Mouse (Mus musculus) kidney, postnatal 0 days (tissue): ENCODE measurements at regions not wholly inside any gene's neighbourhood (a gene's known extent, or its start where the extent isn't known, plus 50 kb on each side); places are given as distances from the start of the nearest gene placed in this dataset.

Experiments
- ATAC-seq: fragments of 200-750 bp; cut with Nextera tagmentation; replicated peaks from 2 replicates; pipeline ENCODE4 v1.8.0; 2017; ENCODE audit warnings: low read depth, moderate number of reproducible peaks, moderate TSS enrichment, moderate library complexity; ENCODE audit not compliant: low FRiP score
- DNase-seq: peaks from one replicate; pipeline ENCODE4 v3.0.0-alpha.2; 2016; ENCODE audit warnings: low spot score
- H3K27ac ChIP-seq: fragments of 300-500 bp; sonication (generic); 2 replicates; pipeline ENCODE4 v1.5.1; 2014; ENCODE audit warnings: mild to moderate bottlenecking
- H3K27me3 ChIP-seq: fragments of 300-500 bp; sonication (generic); 2 replicates; pipeline ENCODE4 v1.6.1; 2014; ENCODE audit warnings: low read length, mixed read lengths; ENCODE audit not compliant: insufficient read depth
- H3K36me3 ChIP-seq: fragments of 300-500 bp; sonication (generic); 2 replicates; pipeline ENCODE4 v1.6.1; 2014; ENCODE audit warnings: low read length, mixed read lengths; ENCODE audit not compliant: insufficient read depth
- H3K4me1 ChIP-seq: fragments of 300-500 bp; sonication (generic); replicated peaks from 2 replicates; pipeline ENCODE4 v1.6.1; 2014; ENCODE audit warnings: antibody characterized with exemption, low read length, mixed read lengths; ENCODE audit not compliant: insufficient read depth
- H3K4me2 ChIP-seq: fragments of 300-500 bp; sonication (generic); 2 replicates; pipeline ENCODE4 v1.6.1; 2014; ENCODE audit warnings: mild to moderate bottlenecking, low read length, moderate library complexity, mixed read lengths
- H3K4me3 ChIP-seq: fragments of 300-500 bp; sonication (generic); replicated peaks from 2 replicates; pipeline ENCODE4 v1.5.1; 2014; ENCODE audit warnings: low read depth, low read length
- H3K9ac ChIP-seq: fragments of 300-500 bp; sonication (generic); 2 replicates; pipeline ENCODE4 v1.6.1; 2014; ENCODE audit warnings: low read depth, low read length
- H3K9me3 ChIP-seq: fragments of 300-500 bp; sonication (generic); replicated peaks from 2 replicates; pipeline ENCODE4 v1.6.1; 2016; ENCODE audit warnings: low read length, inconsistent platforms, mixed read lengths
- CTCF ChIP-seq: IDR thresholded peaks from 2 replicates; pipeline ENCODE4 v1.5.1; 2016; ENCODE audit warnings: antibody characterized with exemption, low read depth, mild to moderate bottlenecking, moderate library complexity
- WGBS: fragments of 180-500 bp; shearing (Covaris S2); extraction: QIAGEN DNeasy Blood & Tissue Kit; methylation state at CpG from one replicate; pipeline ENCODE4 v1.1.7; 2014; 5-methylcytosine and 5-hydroxymethylcytosine counted together

GRCm38 (mm10) chr16:8938516-8938915, 108.6 kb downstream of the 1810013L24Rik start:
- Histone ChIP-seq H3K4me2 (no peak overlapping the region), H3K27ac (no peak overlapping the region), H3K27me3 (no peaks in the 10 kb centered on the region), H3K9me3 (no peaks in the 10 kb centered on the region), H3K36me3 (no peaks in the 10 kb centered on the region), H3K9ac (no peak overlapping the region), H3K4me3 (no peak overlapping the region), H3K4me1 (no peaks in the 10 kb centered on the region)
- no peak for TF ChIP-seq CTCF
- no peak for DNase-seq
- 50% methylated on average over 5 of the region's 5 CpGs for WGBS
- ATAC-seq = no peak

DNA sequence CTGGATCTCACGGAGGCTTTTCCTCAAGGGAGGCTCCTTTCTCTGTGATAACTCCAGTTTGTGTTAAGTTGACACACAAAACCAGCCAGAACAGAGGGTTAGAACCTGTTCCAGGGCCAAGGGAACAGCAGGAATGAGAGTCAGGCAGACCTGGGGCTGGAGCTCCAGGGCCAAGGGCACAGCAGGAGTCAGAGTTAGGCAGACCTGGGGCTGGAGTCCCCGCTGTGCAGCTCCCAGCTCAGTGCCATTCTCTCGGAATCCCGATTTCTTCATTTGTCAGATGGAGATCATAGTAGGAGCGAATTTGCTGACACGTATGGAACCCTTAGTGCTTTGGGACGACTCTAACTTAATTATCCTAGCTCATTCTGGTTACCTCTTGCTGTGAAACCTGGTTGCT, 109.2 kb downstream of the 1810013L24Rik start:
- Histone ChIP-seq H3K4me1 (no peaks in the 10 kb centered on the region), H3K4me3 (no peak overlapping the region), H3K36me3 (no peaks in the 10 kb centered on the region), H3K9me3 (no peaks in the 10 kb centered on the region), H3K27me3 (no peaks in the 10 kb centered on the region), H3K27ac (no peak overlapping the region), H3K4me2 (no peak overlapping the region), H3K9ac (no peak overlapping the region)
- no peak for DNase-seq
- 56% methylated on average over 7 of the region's 7 CpGs for WGBS
- no peak for ATAC-seq
- TF ChIP-seq CTCF = no peak

- 38% methylated on average over 5 of the region's 5 CpGs for WGBS
- Histone ChIP-seq H3K4me1 (no peaks in the 10 kb centered on the region), H3K36me3 (no peaks in the 10 kb centered on the region), H3K4me3 (no peak overlapping the region), H3K9me3 (no peaks in the 10 kb centered on the region), H3K27ac (no peak overlapping the region), H3K27me3 (no peaks in the 10 kb centered on the region), H3K9ac (no peak overlapping the region), H3K4me2 (no peak overlapping the region)
- no peak for TF ChIP-seq CTCF
- DNase-seq (no peak), ATAC-seq (no peak)
These were observed 114.7 kb downstream of the 1810013L24Rik start for GRCm38 (mm10) chr16:8944412-8945102.

DNA sequence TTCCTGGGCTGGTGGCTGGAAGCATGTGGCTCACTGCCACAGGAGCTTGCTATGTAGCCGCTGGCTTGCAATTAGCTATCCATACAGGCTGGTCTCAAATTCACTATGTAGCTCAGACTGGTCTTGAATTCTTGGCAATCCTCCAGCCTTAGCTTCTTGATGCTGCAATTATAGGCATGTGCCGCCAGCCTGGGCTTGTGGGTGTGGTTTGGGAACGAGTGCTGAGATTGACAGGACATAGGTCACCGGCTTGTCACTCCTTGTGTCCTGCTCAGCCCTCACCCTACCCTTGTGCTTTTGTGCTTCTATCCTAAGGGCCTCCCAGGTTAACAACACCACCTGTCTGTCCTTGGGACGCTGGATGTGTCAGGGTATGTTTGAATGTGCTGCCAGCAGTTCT, 117.9 kb downstream of the 1810013L24Rik start:
- H3K27ac ChIP-seq = no peak overlapping the region
- 47% methylated on average over 5 of the region's 5 CpGs for WGBS
- TF ChIP-seq CTCF = no peak
- H3K9ac ChIP-seq = no peak overlapping the region
- H3K4me2 ChIP-seq = no peak overlapping the region
- H3K36me3 ChIP-seq = no peaks in the 10 kb centered on the region
- H3K4me1 ChIP-seq = no peaks in the 10 kb centered on the region
- H3K27me3 ChIP-seq = no peaks in the 10 kb centered on the region
- DNase-seq (no peak), ATAC-seq (no peak)
- H3K4me3 ChIP-seq = no peak overlapping the region
- H3K9me3 ChIP-seq = no peaks in the 10 kb centered on the region

GRCm38 (mm10) chr16:8951156-8951899, 121.4 kb downstream of the 1810013L24Rik start:
- no peak for DNase-seq
- Histone ChIP-seq H3K27ac (no peak overlapping the region), H3K9me3 (no peaks in the 10 kb centered on the region), H3K4me3 (no peak overlapping the region), H3K36me3 (no peaks in the 10 kb centered on the region), H3K4me2 (no peak overlapping the region), H3K27me3 (no peaks in the 10 kb centered on the region), H3K4me1 (no peaks in the 10 kb centered on the region), H3K9ac (no peak overlapping the region)
- TF ChIP-seq CTCF = no peak
- ATAC-seq = no peak
- WGBS = 64% methylated on average over 6 of the region's 6 CpGs

DNA sequence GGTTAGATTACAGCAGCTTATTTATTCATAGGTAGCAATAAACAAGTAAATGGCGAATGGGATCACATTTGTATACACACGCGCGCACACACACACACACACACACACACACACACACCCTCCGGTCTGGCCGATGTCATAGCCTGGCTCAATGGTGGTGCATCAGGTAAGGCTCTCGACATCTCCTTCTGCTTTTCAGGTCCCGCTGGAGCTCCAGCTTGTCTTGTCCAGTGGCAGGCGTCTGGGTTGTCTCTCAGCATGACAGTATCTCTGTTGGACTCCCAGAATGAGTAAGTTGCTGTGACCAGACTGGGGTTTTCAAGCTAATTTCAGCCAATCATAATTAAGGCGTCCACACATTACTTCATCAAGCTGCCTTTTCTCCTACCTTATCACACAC, 131.8 kb downstream of the 1810013L24Rik start:
- no peak overlapping the region for H3K4me3 ChIP-seq
- H3K9ac ChIP-seq = no peak overlapping the region
- H3K36me3 ChIP-seq = no peaks in the 10 kb centered on the region
- DNase-seq (no peak), ATAC-seq (no peak)
- no peaks in the 10 kb centered on the region for H3K27me3 ChIP-seq
- WGBS = 90% methylated on average over 10 of the region's 10 CpGs
- H3K4me2 ChIP-seq = no peak overlapping the region
- no peak for TF ChIP-seq CTCF
- no peak overlapping the region for H3K27ac ChIP-seq
- H3K9me3 ChIP-seq = no peaks in the 10 kb centered on the region
- no peaks in the 10 kb centered on the region for H3K4me1 ChIP-seq
